Mouse (Mus musculus) thymus, postnatal 14 days (tissue): ENCODE data around the gene Bhlha9.

ENCODE experiments used
- DNase-seq: peaks from one replicate; pipeline ENCODE4 v3.0.0; 2021

Bhlha9 gene

DNA sequence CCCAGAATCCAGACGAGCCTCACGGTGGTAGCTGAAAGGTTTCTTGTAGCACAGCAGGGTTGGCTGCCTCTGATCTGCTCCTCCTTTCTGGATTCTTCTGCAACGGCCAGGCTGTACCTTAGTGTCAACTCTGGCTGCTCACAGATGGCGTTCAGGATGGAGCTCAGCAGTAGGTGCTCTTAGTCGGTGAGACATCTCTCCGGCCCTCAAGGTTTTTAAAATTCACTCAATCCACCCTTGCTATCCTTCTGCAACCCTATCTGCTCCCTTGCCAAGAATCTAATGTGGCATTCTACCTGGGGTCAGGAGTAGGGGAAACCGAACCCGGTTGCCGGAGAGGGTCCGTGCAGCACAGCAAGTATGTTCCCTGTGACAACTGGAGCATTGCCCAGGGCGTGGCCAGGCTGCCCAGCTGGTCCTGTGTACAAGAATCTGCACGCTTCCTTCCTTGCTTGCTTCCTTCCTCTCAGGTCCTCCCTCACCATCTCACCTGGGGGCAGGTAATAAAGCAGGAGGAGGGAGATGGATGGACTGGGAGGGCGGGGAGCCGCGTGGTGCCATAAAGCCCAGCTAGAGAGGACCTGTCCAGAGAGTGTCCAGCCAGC, at the start of gene Bhlha9:
Bhlha9 (plus strand) TSS at position 600 of the 605 bp plus-strand sequence.
- no peak for DNase-seq

DNA sequence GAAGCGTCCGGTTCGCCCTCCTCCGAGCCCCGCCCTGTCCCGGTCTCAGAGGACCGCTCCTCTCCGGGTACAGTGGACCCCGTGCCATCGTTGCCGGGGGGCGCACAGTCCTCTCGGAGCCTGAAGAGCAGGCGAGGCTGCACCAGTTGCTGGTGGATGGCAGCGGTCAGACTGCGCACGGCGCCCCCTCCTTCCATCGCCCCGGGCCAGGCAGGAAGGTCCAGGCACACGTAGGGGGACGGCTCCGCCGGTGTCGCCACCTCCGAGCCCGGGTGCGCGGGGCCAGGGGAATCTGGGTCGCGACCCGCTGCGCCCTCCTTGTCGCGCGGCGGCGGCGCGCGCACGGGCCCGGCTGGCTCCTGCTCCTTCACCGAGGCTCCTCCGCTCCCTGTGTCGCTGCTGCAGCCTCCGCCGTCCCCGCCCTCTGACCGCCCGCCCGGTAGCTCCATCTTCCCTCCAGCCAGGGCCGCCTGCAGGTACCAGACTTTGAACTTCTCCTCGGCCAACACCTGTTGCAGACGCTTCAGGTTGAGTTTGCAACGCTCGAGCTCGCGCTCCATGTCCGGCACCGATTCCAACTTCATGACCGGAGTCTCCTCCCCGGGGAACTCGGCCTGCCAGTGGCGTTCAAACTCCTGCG, 49.6 kb upstream of the Bhlha9 start:
- peak; percentile 16 for DNase-seq

DNA sequence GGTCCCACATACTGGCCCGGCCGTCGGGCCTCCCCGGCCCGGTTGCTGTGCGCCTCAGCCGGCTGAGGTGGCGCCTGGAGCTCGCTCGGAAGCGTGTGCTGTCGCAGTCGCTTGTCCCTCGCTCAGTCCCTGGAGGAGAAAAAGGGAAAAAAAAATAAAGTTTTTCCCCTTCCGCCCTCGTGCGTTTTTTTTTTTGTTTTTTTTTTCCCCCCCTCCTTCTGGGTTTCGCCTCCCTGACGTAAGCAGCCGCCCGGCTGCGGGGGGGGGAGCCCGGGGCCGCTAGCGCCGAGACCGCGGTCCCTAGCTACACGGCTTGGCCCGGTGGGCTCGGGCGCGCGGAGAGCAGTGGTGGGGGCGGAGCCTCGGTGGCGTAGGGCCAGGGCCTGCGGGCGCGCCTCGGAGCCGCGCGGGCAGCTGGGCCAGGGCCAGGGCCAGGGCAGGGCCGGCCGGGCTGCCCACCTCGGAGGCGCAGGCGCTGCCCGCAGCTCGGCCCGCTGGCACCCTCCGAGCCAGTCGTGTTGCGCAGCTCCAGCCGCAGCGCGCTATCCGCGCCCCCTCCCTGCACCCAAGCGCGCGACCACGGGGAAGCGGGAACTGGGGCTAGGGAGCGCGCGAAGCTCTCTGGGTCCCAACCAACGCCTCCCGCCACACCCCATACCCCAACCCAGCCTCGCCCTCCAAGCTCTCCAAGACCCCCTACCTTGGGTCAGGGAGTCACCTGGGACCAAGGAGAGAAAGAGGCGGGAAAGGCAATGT, 48.9 kb upstream of the Bhlha9 start:
- DNase-seq, result peak; percentile 44

DNA sequence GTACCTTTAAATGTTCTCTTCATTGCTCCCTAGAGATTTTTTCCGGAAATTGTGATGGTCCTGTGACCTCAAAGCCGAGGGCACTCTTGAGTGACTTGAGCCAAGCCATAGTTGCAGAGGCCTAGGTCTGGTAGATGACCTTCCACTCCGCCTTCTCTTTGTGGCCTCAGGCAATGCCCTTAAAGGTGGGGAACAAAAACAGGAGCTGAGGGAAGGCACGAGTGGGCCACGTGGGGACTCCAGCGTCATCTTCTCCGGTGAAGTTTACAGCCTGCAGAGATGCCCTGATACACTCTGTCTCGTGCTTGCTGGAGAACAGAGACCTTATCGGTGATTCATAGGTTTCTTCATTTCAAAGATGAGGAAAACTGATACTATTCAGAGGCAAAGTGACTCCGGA, 48.2 kb upstream of the Bhlha9 start:
- DNase-seq, result no peak

DNA sequence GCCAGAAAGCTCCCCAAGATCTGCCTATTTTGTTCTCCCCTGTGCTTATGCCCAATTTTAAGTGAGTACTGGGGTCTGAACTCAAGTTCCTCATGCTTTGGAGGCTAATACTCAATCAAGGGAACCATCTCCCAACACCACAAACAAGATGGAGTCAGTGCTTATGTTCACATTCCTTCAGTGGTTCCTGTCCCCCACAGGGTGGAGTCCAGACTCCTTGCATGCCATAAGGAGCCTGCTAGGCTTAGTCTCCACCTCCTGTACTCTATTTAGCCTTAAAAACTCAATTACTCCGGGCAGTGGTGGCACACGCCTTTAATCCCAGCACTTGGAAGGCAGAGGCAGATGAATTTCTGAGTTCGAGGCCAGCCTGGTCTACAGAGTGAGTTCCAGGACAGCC, 47.4 kb upstream of the Bhlha9 start:
- no peak for DNase-seq

DNA sequence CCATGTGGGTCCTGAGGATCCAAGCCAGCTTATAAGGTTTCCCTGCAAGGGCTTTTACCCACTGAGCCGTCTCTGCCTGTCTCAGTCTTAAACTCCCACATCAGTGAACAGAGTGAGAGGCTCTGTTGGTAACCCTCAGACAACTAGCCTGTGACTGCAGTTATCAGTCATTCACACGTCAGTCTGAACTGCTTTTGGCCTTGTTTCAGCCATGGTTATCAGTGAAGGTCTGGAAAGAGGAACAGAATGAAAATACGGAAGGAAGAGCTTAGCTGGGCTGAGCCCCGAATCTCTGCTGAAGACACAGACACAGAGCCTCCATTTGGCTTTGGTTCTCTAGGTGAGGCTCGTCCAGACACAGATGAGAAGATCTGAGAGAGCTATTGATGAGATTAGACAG, 43.7 kb upstream of the Bhlha9 start:
- no peak for DNase-seq

DNA sequence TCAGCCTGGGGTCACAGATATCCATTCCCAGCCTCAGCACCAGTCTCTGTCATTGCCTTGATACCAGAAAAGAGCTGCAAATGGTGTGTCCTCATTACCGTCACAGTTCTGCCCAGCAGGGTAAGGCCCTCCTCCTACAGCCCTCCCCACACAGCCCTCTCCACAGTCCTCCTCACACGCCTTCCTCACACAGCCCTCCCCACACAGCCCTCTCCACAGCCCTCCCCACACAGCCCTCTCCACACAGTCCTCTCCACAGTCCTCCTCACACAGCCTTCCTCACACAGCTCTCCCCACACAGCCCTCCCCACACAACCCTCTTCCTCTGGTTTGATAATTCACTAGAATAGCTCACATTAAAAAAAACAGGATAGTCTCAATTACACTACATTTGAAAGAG, 42.2 kb upstream of the Bhlha9 start:
- no peak for DNase-seq

DNA sequence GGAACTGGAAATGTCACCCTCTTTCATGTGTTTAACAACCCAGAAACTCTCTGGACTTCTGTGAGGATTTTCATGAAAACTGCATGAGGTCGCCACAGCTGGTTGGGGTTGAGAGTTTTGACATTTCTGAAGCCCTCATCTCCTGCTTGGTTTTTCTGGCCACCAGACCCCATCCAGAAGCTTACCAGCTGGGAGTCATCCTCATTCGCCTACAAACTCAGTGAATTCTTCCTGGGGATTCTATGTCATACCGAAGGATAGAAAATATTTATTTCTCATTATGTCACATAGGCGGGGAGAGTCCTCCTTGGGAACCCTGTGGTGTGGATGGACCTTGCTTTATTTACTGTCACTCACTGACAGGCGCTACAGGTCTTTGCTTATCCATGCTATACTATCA, 41.8 kb upstream of the Bhlha9 start:
- DNase-seq, result no peak

DNA sequence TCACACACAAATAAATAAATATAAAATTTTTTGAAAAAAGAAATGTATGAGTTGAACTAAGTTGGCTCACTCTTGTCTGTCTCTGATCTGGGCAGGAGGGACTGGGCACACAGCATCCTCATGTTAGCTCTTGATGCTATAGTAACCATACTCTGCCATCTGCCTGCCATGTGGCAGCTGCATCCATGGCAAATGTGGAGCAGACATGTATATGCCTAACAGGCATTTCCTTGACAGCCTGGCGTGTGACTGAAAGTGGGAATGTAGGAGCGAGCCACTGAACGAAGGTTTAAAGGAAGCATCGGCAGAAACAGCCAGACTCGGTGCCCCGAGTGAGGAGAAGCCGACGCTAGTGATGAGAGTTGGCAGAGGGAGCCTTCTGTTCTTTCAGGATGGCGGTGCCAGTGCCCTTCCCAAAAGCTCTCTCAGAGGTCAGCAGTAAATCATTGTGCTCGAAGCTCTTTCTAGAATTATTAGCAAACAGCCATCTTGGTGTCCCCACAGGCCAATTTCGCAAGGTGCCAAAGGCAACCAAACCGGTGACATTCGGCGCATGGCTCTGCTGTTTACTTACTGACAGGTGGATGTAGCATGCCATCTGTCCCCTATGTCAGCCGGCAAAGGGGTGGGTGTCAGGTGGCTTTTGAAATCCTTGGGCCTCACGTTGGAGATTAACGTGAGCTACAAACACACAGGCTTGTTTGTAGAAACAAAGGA, 32.8 kb upstream of the Bhlha9 start:
- DNase-seq, result no peak

DNA sequence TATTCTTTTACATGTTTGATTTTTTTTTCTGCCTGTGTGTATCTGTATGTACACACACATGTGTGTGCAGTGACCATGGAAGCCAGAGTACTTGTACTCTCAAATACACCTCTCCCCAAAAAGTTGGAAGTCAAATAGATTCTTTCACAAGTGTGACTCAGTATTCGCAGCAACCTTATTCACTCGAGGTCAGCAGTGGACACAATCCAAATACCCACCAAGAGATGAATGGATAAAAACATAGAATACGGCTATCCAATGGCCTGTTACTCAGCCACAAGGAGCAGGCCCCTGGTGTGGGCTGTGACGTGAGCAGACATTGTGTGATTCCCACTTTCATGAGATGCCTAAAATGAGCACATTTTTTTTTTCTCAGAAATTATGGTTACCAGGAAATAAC, 32.0 kb upstream of the Bhlha9 start:
- no peak for DNase-seq

DNA sequence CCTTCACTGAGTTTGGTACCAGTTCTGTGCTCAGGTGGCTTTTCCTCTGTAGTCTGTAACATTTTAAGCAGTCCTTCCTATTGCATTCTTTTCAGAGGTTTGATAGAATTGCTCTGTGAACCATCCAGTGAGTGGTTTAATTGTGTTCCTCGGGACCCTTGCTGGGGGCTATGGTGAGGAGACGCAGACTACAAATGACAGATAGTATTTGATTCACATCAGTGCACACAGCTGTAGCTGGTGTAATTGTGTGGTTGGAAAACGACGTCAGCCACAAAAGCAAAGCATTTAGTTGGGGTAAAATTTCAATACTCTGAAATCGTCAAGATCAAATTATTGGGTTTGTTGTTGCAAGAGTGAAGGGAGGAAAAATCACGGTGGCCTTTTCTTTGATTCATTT, 28.0 kb upstream of the Bhlha9 start:
- no peak for DNase-seq

DNA sequence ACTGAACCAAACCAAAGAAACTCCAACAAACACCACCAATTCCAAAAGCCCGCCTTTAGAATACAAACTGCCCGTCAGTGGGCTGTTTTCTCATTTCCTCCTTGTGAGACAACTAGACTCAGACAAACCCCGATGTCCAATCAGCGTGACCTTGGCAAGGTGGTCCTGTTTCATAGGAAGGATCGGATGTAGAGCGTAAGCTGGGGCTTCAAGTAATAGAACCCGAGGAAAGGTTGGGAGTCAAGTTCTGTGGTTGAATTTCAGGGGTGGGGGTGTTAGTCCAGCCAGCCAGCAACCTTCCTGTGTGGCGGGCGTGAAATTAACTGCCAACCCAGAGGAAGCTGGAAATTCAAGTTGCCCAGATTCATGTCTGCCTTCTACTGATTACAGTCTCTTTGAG, 27.2 kb upstream of the Bhlha9 start:
- DNase-seq, result no peak

DNA sequence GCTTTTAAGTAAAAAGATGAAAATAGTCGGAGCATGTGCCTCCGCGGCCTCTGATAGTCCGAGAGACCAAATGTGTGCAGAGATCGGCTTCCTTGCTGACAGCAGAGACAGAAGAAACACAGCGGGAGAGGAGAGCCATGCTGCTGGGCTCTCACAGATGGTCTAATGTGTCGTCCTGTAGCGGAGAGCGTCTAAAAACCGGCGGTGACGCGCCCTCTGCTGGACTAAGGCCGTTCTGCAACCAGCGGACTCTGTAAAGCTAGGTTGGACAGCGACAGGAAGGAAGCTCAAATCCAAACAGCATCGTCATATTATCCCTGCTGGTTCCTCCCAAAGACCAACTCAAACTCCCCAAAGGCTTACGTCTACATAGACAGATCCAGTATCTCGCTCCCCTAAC, 26.3 kb upstream of the Bhlha9 start:
- DNase-seq, result peak; percentile 85

DNA sequence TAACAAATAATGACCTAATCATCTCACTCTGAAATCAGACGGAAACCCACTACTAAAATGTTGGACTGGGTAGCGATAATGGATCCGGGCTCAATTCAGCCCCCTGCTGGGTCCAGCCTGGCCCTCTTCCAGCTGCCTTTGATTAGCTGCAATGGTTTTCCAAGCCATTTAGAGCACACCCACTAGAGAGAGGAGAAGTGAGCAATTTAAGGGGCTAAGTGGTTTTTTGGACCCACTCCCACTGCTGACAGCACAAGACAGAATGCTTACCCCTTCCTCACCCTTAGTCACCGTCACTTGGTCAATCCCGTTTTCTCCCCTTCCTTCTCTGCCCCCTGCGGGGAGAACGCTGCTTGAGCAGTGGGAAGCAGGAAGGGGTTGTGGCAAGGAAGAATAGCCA, 25.2 kb upstream of the Bhlha9 start:
- DNase-seq, result no peak

DNA sequence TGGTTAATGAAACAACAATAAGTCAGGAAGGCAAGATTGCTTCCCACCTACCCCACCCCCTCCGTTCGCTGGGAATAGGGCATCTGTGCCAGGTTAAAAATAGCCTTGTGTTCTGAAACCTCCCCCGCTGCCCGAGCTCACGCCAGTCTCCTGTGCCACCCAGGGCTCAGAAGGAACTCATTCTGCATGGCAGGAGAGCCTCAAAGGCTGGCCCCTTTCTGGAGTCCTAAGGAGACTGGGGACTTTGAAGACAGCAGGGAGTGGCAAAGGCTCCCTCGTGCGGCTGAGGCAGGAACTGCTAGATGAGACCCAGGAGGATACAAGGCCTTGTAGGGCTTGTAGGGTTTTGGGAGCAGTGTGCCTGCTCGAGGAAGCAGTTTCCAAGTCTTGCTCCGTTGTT, 24.8 kb upstream of the Bhlha9 start:
- peak; percentile 78 for DNase-seq

DNA sequence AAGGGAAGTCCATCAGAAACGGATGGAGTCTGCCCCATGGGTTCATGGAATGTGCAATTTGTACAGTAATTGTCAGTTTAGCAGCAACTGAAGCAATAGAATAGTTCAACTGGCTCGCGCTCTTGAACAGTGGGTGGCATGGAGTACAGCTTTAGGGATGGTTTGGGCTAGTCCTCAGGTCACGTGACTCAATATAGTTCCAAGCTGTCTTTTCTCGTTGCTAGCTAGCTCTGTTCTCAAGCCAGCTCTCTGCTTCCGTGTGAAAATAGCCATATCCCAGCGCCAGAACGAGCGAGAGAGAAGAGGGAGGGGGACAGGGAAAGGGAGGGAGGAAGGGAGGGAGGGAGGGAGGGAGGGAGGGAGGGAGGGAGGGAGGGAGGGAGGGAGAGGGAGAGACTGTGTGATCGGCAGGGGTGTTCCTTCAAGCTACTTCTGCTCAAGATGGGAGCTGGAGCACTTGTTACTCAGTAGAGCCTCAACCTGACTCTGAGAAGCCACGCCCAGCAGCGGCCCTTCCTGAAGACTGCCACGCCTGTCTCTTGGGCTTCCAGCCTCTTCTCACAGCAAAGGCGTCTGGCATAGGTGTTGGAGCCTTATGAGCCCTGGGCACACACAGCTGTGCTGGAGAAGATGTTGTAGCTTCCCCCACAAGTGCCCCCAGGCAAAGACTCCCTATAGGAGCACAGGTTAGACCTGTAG, 21.3 kb upstream of the Bhlha9 start:
- no peak for DNase-seq

DNA sequence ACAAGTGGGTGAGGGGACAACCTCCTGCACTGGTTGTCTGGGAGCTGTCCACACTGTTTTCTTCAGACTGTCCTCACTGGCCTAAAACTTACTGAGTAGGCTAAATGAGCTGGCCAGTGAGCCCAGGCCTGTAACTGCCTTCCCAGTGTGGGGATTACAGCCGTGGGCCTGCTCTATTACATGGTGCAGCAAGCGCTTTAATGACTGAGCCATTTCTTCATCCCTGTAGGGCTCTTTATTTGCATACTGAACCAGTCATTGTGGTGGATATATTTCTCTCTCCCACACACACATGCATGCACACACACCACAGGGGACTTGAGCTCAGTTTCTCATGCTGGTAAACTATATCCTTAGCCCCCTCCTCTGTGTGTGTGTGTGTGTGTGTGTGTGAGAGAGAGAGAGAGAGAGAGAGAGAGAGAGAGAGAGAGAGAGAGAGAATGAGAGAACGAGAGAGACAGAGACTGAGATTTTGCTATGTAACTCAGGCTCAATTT, 19.4 kb upstream of the Bhlha9 start:
- DNase-seq, result no peak

DNA sequence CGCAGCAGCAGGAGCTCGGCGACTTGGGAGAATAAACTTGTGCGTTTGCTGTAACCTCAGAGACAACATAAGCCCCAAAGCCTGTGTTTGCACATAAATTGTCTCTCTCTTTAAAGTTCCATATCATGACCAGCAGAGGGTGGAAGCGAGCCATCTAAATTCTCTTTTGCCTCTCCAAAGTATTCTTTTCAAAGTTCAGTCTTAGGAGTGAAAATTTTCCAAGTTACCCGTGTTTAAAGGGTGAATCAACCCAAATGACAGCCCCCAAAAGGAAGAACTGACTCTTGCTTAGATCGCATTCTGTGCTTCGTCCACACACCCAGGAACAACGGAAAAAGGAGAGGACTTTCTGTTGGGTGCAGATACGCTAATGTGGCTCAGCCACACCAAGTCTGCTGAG, 17.2 kb upstream of the Bhlha9 start:
- peak; percentile 35 for DNase-seq

DNA sequence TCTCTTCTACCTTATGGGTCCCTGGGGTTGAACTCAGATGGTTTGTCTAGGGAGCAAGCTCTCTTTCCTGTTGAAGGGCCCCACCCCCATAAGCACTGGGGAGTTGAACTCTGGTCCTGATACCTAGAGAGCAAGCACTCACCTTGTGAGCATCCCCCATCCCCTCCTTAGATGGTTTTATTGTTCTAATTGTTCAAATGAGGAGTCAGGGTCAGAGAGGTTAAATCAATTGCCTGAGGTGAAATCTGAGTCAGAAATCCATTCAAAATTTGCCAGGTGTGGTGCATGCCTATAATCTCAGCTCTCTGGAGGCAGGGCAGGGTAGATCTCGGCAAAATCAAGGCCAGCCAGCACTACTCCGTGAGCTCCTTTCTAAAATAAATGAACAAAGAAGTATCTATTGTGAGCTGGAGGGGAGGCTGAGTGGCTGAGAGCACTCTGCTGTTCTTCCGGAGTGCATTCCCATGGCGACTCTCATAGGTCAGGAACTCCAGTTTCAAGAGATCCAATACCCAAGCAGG, 14.8 kb upstream of the Bhlha9 start:
- DNase-seq, result no peak

DNA sequence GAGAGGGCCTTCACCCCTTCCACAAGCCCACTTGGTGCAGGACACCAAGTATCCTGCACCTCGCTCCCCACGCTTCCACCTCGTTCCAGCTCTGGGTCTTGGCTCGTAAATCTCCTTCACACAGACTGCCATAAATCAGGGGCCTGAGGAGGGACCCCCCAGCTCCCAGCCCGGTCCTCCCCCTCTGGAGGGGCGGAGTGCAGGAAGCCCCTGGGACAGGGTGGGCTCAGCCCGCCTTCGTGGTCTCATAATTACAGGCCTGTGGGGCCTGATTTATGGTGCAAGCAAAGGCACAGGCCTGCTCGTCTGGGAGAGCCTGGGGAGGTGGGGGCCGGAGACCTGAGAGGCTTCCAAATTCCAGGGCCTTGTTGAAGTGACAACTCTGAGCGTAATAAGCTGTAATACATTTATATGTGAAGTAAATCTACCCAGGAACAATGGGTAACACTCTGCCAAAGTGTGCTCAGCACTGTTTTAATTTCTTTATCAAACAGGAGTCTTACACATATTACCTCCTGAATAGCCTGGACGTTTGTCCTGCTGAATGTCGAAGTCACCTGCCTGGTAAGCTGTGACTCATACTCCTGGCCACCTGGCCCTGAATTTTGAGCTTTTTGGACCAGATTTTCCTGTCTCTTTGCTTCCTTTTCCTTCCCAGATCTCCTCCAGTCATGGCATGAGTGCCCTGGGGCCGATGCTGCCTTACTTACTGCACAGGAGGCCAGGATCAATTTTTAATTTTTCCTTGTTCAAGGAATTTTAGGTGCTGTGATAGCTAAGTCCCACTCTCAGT, 12.9 kb upstream of the Bhlha9 start:
- no peak for DNase-seq

DNA sequence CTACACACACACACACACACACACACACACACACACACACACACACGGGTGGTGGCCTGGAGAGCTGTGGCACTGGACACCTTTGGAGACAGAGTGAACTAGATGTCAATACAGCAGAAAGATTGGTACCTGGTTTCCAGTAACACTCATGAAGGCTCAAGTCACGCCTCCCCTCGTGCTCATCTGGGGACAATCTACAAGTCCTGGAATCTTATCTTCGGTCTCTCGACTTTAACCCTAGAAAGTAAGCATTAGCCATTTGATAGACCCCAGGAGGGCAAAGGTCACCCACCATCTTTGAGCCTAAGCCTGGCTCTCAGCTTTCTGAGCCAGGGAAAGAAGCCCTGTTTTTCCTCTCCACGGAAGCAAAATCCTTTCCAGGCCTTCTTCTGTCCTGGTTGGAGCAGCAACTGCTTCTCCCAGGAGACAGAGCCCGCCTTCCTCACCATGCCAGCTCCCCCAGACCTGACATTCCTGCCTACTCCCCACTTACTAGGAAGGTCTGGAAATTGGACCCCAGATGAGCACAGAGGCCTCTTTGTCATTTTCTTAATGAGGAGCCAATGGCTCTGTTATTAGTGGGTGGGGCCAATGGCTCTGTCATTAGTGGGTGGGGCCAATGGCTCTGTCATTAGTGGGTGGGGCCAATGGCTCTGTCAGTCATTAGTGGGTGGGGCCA, 10.3 kb upstream of the Bhlha9 start:
- no peak for DNase-seq
